Mouse (Mus musculus): Measurements from ENCODE around the gene Mettl17. TPM values are rescaled to one million over a fixed set of nuclear protein-coding genes. Genes with fewer than 3 reads are reported as not detected.

The Mettl17 gene
- polyA plus RNA-seq, 1 experiment from 2014 or later: 76.0 TPM

- no peak overlapping the region for H3K9ac ChIP-seq
- H3K4me1 ChIP-seq (replicated peaks; ENCODE audit: control insufficient read depth, insufficient read depth, low read length): no peaks in the 10 kb centered on the region
- ATAC-seq (ENCODE audit: low FRiP score) (0 out of 2 replicates have a peak, but pooled peaks have one; percentile 34), DNase-seq (ENCODE audit: low spot score) (no peak)
- H3K36me3 ChIP-seq (replicated peaks; ENCODE audit: control insufficient read depth, insufficient read depth): peaks cover 74% of the 10 kb centered on the region
- no peaks in the 10 kb centered on the region for H3K9me3 ChIP-seq (ENCODE audit: control insufficient read depth, low read length)
- no peaks in the 10 kb centered on the region for H3K27me3 ChIP-seq (ENCODE audit: control insufficient read depth, insufficient read depth, low read length)
- no peak overlapping the region for H3K4me2 ChIP-seq (replicated peaks)
- WGBS: 74% methylated on average over 3 of the region's 3 CpGs
- H3K27ac ChIP-seq: no peak overlapping the region
- no peak overlapping the region for H3K4me3 ChIP-seq (replicated peaks; ENCODE audit: low read length)
These were observed 9.2 kb downstream of the Mettl17 start for GRCm38 (mm10) chr14:51893809-51894208.

GRCm38 (mm10) chr14:51895071-51895470 is 10.4 kb downstream of the Mettl17 start:
- Histone ChIP-seq H3K4me1 (replicated peaks; ENCODE audit: control insufficient read depth, insufficient read depth, low read length) (no peaks in the 10 kb centered on the region), H3K9ac (no peak overlapping the region), H3K4me3 (replicated peaks; ENCODE audit: low read length) (no peak overlapping the region), H3K9me3 (ENCODE audit: control insufficient read depth, low read length) (no peaks in the 10 kb centered on the region), H3K27ac (no peak overlapping the region), H3K27me3 (ENCODE audit: control insufficient read depth, insufficient read depth, low read length) (no peaks in the 10 kb centered on the region), H3K4me2 (replicated peaks) (no peak overlapping the region), H3K36me3 (replicated peaks; ENCODE audit: control insufficient read depth, insufficient read depth) (peaks cover 61% of the 10 kb centered on the region)
- DNase-seq (ENCODE audit: low spot score) (no peak), ATAC-seq (ENCODE audit: low FRiP score) (no peak)
- WGBS: 83% methylated on average over 14 of the region's 14 CpGs

- Histone ChIP-seq H3K4me1 (replicated peaks; ENCODE audit: control insufficient read depth, insufficient read depth, low read length) (no peaks in the 10 kb centered on the region), H3K27me3 (ENCODE audit: control insufficient read depth, insufficient read depth, low read length) (no peaks in the 10 kb centered on the region), H3K4me2 (replicated peaks) (no peak overlapping the region), H3K4me3 (replicated peaks; ENCODE audit: low read length) (no peak overlapping the region), H3K9me3 (ENCODE audit: control insufficient read depth, low read length) (no peaks in the 10 kb centered on the region), H3K36me3 (replicated peaks; ENCODE audit: control insufficient read depth, insufficient read depth) (peaks cover 52% of the 10 kb centered on the region), H3K9ac (no peak overlapping the region), H3K27ac (no peak overlapping the region)
- ATAC-seq (ENCODE audit: low FRiP score) (no peak), DNase-seq (ENCODE audit: low spot score) (no peak)
- WGBS: 88% methylated on average over 6 of the region's 6 CpGs
These were observed 11.4 kb downstream of the Mettl17 start for GRCm38 (mm10) chr14:51896019-51896418.

- 82% methylated on average over 8 of the region's 8 CpGs for WGBS
- ATAC-seq (ENCODE audit: low FRiP score) (no peak), DNase-seq (ENCODE audit: low spot score) (no peak)
- H3K9me3 ChIP-seq (ENCODE audit: control insufficient read depth, low read length): no peaks in the 10 kb centered on the region
- no peaks in the 10 kb centered on the region for H3K27me3 ChIP-seq (ENCODE audit: control insufficient read depth, insufficient read depth, low read length)
- no peak overlapping the region for H3K4me2 ChIP-seq (replicated peaks)
- H3K36me3 ChIP-seq (replicated peaks; ENCODE audit: control insufficient read depth, insufficient read depth): peaks cover 45% of the 10 kb centered on the region
- H3K4me3 ChIP-seq (replicated peaks; ENCODE audit: low read length): no peak overlapping the region
- H3K9ac ChIP-seq: no peak overlapping the region
- H3K27ac ChIP-seq: no peak overlapping the region
- H3K4me1 ChIP-seq (replicated peaks; ENCODE audit: control insufficient read depth, insufficient read depth, low read length): no peaks in the 10 kb centered on the region
These were observed 12.0 kb downstream of the Mettl17 start for GRCm38 (mm10) chr14:51896539-51897170.

- H3K27ac ChIP-seq: no peak overlapping the region
- no peaks in the 10 kb centered on the region for H3K9me3 ChIP-seq (ENCODE audit: control insufficient read depth, low read length)
- ATAC-seq (ENCODE audit: low FRiP score) (no peak), DNase-seq (ENCODE audit: low spot score) (no peak)
- H3K36me3 ChIP-seq (replicated peaks; ENCODE audit: control insufficient read depth, insufficient read depth): peaks cover 22% of the 10 kb centered on the region
- H3K4me1 ChIP-seq (replicated peaks; ENCODE audit: control insufficient read depth, insufficient read depth, low read length): no peaks in the 10 kb centered on the region
- no peaks in the 10 kb centered on the region for H3K27me3 ChIP-seq (ENCODE audit: control insufficient read depth, insufficient read depth, low read length)
- no peak overlapping the region for H3K9ac ChIP-seq
- 100% methylated on average over 1 of the region's 1 CpGs for WGBS
- no peak overlapping the region for H3K4me3 ChIP-seq (replicated peaks; ENCODE audit: low read length)
- no peak overlapping the region for H3K4me2 ChIP-seq (replicated peaks)
These were observed 14.7 kb downstream of the Mettl17 start for GRCm38 (mm10) chr14:51899351-51899750.

GRCm38 (mm10) chr14:51902806-51903710 is 18.4 kb downstream of the Mettl17 start:
- ATAC-seq (ENCODE audit: low FRiP score) (peak; percentile 76; the same call in 1 of the 2 replicates), DNase-seq (ENCODE audit: low spot score) (peak; percentile 89)
- Histone ChIP-seq H3K27ac (no peak overlapping the region), H3K4me3 (replicated peaks; ENCODE audit: low read length) (no peak overlapping the region), H3K4me2 (replicated peaks) (no peak overlapping the region), H3K9ac (no peak overlapping the region), H3K4me1 (replicated peaks; ENCODE audit: control insufficient read depth, insufficient read depth, low read length) (no peaks in the 10 kb centered on the region), H3K36me3 (replicated peaks; ENCODE audit: control insufficient read depth, insufficient read depth) (no peaks in the 10 kb centered on the region), H3K9me3 (ENCODE audit: control insufficient read depth, low read length) (no peaks in the 10 kb centered on the region), H3K27me3 (ENCODE audit: control insufficient read depth, insufficient read depth, low read length) (no peaks in the 10 kb centered on the region)
- 61% methylated on average over 9 of the region's 9 CpGs for WGBS

GRCm38 (mm10) chr14:51903782-51904181 is 19.1 kb downstream of the Mettl17 start:
- Histone ChIP-seq H3K36me3 (replicated peaks; ENCODE audit: control insufficient read depth, insufficient read depth) (no peaks in the 10 kb centered on the region), H3K4me1 (replicated peaks; ENCODE audit: control insufficient read depth, insufficient read depth, low read length) (no peaks in the 10 kb centered on the region), H3K27ac (no peak overlapping the region), H3K9me3 (ENCODE audit: control insufficient read depth, low read length) (no peaks in the 10 kb centered on the region), H3K4me3 (replicated peaks; ENCODE audit: low read length) (no peak overlapping the region), H3K9ac (no peak overlapping the region), H3K4me2 (replicated peaks) (no peak overlapping the region), H3K27me3 (ENCODE audit: control insufficient read depth, insufficient read depth, low read length) (no peaks in the 10 kb centered on the region)
- DNase-seq (ENCODE audit: low spot score) (no peak), ATAC-seq (ENCODE audit: low FRiP score) (0 out of 2 replicates have a peak, but pooled peaks have one; percentile 23)
- 95% methylated on average over 9 of the region's 9 CpGs for WGBS

GRCm38 (mm10) chr14:51904706-51905105 is 20.1 kb downstream of the Mettl17 start:
- Histone ChIP-seq H3K4me2 (replicated peaks) (no peak overlapping the region), H3K4me1 (replicated peaks; ENCODE audit: control insufficient read depth, insufficient read depth, low read length) (no peaks in the 10 kb centered on the region), H3K27ac (no peak overlapping the region), H3K4me3 (replicated peaks; ENCODE audit: low read length) (no peak overlapping the region), H3K9ac (no peak overlapping the region), H3K36me3 (replicated peaks; ENCODE audit: control insufficient read depth, insufficient read depth) (no peaks in the 10 kb centered on the region), H3K27me3 (ENCODE audit: control insufficient read depth, insufficient read depth, low read length) (no peaks in the 10 kb centered on the region), H3K9me3 (ENCODE audit: control insufficient read depth, low read length) (no peaks in the 10 kb centered on the region)
- WGBS: 73% methylated on average over 7 of the region's 7 CpGs
- no peak for DNase-seq (ENCODE audit: low spot score)
- ATAC-seq (ENCODE audit: low FRiP score): no peak

- H3K4me2 ChIP-seq (replicated peaks): no peak overlapping the region
- H3K27me3 ChIP-seq (ENCODE audit: control insufficient read depth, insufficient read depth, low read length): no peaks in the 10 kb centered on the region
- DNase-seq (ENCODE audit: low spot score): no peak
- no peaks in the 10 kb centered on the region for H3K36me3 ChIP-seq (replicated peaks; ENCODE audit: control insufficient read depth, insufficient read depth)
- 96% methylated on average over 11 of the region's 11 CpGs for WGBS
- no peak overlapping the region for H3K4me3 ChIP-seq (replicated peaks; ENCODE audit: low read length)
- H3K27ac ChIP-seq: no peak overlapping the region
- H3K9me3 ChIP-seq (ENCODE audit: control insufficient read depth, low read length): no peaks in the 10 kb centered on the region
- no peaks in the 10 kb centered on the region for H3K4me1 ChIP-seq (replicated peaks; ENCODE audit: control insufficient read depth, insufficient read depth, low read length)
- no peak for ATAC-seq (ENCODE audit: low FRiP score)
- H3K9ac ChIP-seq: no peak overlapping the region
These were observed 21.5 kb downstream of the Mettl17 start for GRCm38 (mm10) chr14:51906102-51906501.
